Mouse (Mus musculus): ENCODE measurements around the gene Elmo3. TPM values are rescaled to one million over a fixed set of nuclear protein-coding genes. Genes with fewer than 3 reads are reported as not detected.

Elmo3 gene
- polyA plus RNA-seq, 1 experiment from 2014 or later: 3.4 TPM

DNA sequence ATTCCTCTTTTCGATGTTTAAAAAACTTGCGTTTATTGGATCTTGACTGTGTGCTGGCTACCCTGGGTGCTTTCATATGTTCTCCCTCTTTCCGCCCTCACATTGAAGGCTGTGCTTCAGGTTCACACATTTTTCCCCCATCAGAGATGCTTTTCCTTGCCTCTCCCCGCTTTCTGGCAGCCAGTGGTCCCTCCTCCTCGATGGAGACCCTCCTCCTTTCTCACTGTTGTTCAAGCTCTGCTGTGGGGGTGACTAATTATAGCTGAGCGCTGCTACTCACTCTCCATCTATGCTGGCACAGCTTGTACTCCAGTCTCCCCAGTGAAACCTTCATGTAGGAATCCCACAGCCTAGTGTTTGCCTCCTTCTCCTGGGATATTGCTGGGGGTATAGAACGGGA is 44.8 kb downstream of the Elmo3 start:
- H3K4me1 ChIP-seq: peaks cover 36% of the 10 kb centered on the region
- H3K9ac ChIP-seq: no peak overlapping the region; the same call in 1 of the 2 replicates

GRCm38 (mm10) chr8:105353583-105354135 is 48.3 kb downstream of the Elmo3 start:
- H3K4me1 ChIP-seq: peaks cover 20% of the 10 kb centered on the region
- no peaks in the 10 kb centered on the region for H3K9me3 ChIP-seq
- no peak for ATAC-seq (ENCODE audit: insufficient number of reproducible peaks, insufficient read depth, low FRiP score, low TSS enrichment)
- H3K36me3 ChIP-seq: peaks cover 10% of the 10 kb centered on the region; the same call in 1 of the 2 replicates
- H3K9ac ChIP-seq: no peak overlapping the region
- no peak overlapping the region for H3K27ac ChIP-seq
- H3K4me3 ChIP-seq: no peak overlapping the region
- H3K4me2 ChIP-seq (replicated peaks): no peak overlapping the region
- WGBS: 79% methylated on average over 8 of the region's 8 CpGs
- H3K27me3 ChIP-seq: no peaks in the 10 kb centered on the region

More for the DNA sequence above, 44.8 kb downstream of the Elmo3 start:
- Histone ChIP-seq H3K4me2 (replicated peaks) (peak overlapping the region; percentile 90), H3K36me3 (peaks cover 4% of the 10 kb centered on the region; the same call in 1 of the 2 replicates), H3K27ac (no peak overlapping the region), H3K27me3 (no peaks in the 10 kb centered on the region), H3K4me3 (peak overlapping the region; percentile 75), H3K9me3 (no peaks in the 10 kb centered on the region)
- WGBS: 39% methylated on average over 7 of the region's 7 CpGs
- ATAC-seq (ENCODE audit: insufficient number of reproducible peaks, insufficient read depth, low FRiP score, low TSS enrichment): no peak

GRCm38 (mm10) chr8:105354549-105354948 is 49.1 kb downstream of the Elmo3 start:
- Histone ChIP-seq H3K36me3 (peaks cover 13% of the 10 kb centered on the region; the same call in 1 of the 2 replicates), H3K27me3 (no peaks in the 10 kb centered on the region), H3K4me3 (no peak overlapping the region), H3K9me3 (no peaks in the 10 kb centered on the region), H3K9ac (no peak overlapping the region), H3K4me1 (peaks cover 17% of the 10 kb centered on the region), H3K27ac (no peak overlapping the region), H3K4me2 (replicated peaks) (no peak overlapping the region)
- ATAC-seq (ENCODE audit: insufficient number of reproducible peaks, insufficient read depth, low FRiP score, low TSS enrichment): no peak
- WGBS: 83% methylated on average over 4 of the region's 4 CpGs

GRCm38 (mm10) chr8:105355179-105356024 is 50.0 kb downstream of the Elmo3 start:
- H3K4me1 ChIP-seq: peaks cover 12% of the 10 kb centered on the region
- no peaks in the 10 kb centered on the region for H3K9me3 ChIP-seq
- H3K4me3 ChIP-seq: no peak overlapping the region
- H3K4me2 ChIP-seq (replicated peaks): no peak overlapping the region
- H3K36me3 ChIP-seq: peaks cover 13% of the 10 kb centered on the region; the same call in 1 of the 2 replicates
- H3K9ac ChIP-seq: no peak overlapping the region
- no peak for ATAC-seq (ENCODE audit: insufficient number of reproducible peaks, insufficient read depth, low FRiP score, low TSS enrichment)
- H3K27ac ChIP-seq: no peak overlapping the region
- H3K27me3 ChIP-seq: no peaks in the 10 kb centered on the region
- 56% methylated on average over 26 of the region's 26 CpGs for WGBS

DNA sequence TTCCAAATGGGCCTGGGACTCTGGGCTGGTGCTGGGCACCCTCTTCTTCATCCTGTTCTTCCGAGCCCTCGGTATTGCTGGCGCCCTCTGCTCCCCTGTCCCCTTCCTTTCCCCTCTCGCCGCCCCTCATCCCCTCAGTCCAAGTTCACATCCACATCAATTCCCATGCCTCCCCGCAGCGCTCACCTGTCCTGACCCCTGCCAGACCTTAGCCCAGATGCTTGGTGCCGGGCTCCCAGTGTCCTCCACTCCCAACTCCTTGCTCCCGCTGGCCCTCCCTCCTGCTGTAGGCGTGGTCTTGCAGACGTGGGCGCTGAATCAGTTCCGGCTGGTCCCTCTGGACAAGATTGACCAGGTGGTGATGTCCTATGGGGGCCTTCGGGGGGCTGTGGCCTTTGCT is 51.3 kb downstream of the Elmo3 start:
- peaks cover 13% of the 10 kb centered on the region; the same call in 1 of the 2 replicates for H3K36me3 ChIP-seq
- 0 out of 2 replicates have a peak, but pooled peaks cover 3% of the 10 kb centered on the region for H3K4me1 ChIP-seq
- H3K4me2 ChIP-seq (replicated peaks): no peak overlapping the region
- ATAC-seq (ENCODE audit: insufficient number of reproducible peaks, insufficient read depth, low FRiP score, low TSS enrichment): no peak
- no peak overlapping the region for H3K9ac ChIP-seq
- H3K27ac ChIP-seq: no peak overlapping the region
- H3K4me3 ChIP-seq: no peak overlapping the region
- 82% methylated on average over 14 of the region's 14 CpGs for WGBS
- no peaks in the 10 kb centered on the region for H3K27me3 ChIP-seq
- no peaks in the 10 kb centered on the region for H3K9me3 ChIP-seq

- WGBS: 70% methylated on average over 15 of the region's 15 CpGs
- Histone ChIP-seq H3K27me3 (no peaks in the 10 kb centered on the region), H3K27ac (no peak overlapping the region), H3K4me1 (0 out of 2 replicates have a peak, but pooled peaks cover 3% of the 10 kb centered on the region), H3K36me3 (peaks cover 18% of the 10 kb centered on the region), H3K4me3 (no peak overlapping the region), H3K9me3 (no peaks in the 10 kb centered on the region), H3K4me2 (replicated peaks) (no peak overlapping the region), H3K9ac (0 out of 2 replicates have a peak overlapping the region, but pooled peaks have one; percentile 24)
- no peak for ATAC-seq (ENCODE audit: insufficient number of reproducible peaks, insufficient read depth, low FRiP score, low TSS enrichment)
These were observed 53.8 kb downstream of the Elmo3 start for GRCm38 (mm10) chr8:105359208-105359607.

DNA sequence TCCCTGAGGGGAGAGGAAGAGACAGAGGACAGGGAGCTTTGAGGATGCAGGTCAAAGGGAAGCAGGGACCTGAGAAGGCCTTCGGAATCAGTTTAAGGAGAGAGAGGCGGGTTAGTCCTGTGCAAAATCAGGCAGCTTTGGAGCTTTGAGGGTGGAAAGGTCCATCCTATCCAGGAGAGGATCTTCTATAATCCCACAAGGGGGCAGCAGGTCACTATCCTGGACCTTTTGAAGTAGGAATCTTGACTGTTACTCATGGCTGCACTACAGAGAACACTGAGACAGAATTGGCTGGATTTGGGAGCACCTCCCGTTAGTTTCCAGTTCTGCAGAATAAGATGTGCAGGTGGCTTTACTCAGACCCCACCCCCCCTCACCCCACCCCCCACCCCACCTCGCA is 54.2 kb downstream of the Elmo3 start:
- H3K4me1 ChIP-seq: 0 out of 2 replicates have a peak, but pooled peaks cover 3% of the 10 kb centered on the region
- no peak overlapping the region for H3K27ac ChIP-seq
- H3K4me3 ChIP-seq: no peak overlapping the region
- no peak overlapping the region for H3K4me2 ChIP-seq (replicated peaks)
- H3K36me3 ChIP-seq: peaks cover 23% of the 10 kb centered on the region
- 54% methylated on average over 4 of the region's 4 CpGs for WGBS
- H3K9ac ChIP-seq: 0 out of 2 replicates have a peak overlapping the region, but pooled peaks have one; percentile 24
- H3K27me3 ChIP-seq: no peaks in the 10 kb centered on the region
- no peaks in the 10 kb centered on the region for H3K9me3 ChIP-seq
- ATAC-seq (ENCODE audit: insufficient number of reproducible peaks, insufficient read depth, low FRiP score, low TSS enrichment): no peak

MicroRNA genes within 50 kb of the gene (microRNA counts, 519-probe panel; counts per million panel counts)
- microRNA mmu-miR-328: 2,275 counts per million, percentile 68 among the panel's probes with 10 or more counts

Small RNAs within 50 kb of the gene (microRNA-seq; reads per million reads assigned to microRNA genes)
- gene Gm27320 (not detected), gene Mir328 (179 reads per million, percentile 60 among the genes with 10 or more reads in this experiment)

Other genes with a start within 250 kb of the Elmo3 start
- not detected in 2 replicates for gene Ces3b, start 221.8 kb upstream of the Elmo3 start, polyA plus RNA-seq (2016; fragmentation: Nextera tagmentation; extraction: Ambion mirVana)
- not detected in 2 replicates for gene Ces4a, start 173.8 kb upstream of the Elmo3 start, polyA plus RNA-seq (2016; fragmentation: Nextera tagmentation; extraction: Ambion mirVana)
- 120 and 124 TPM in 2 replicates for gene Cbfb, start 134.9 kb upstream of the Elmo3 start, polyA plus RNA-seq (2016; fragmentation: Nextera tagmentation; extraction: Ambion mirVana)
- 26.3 and 26.7 TPM in 2 replicates for gene D230025D16Rik, start 80.5 kb upstream of the Elmo3 start, polyA plus RNA-seq (2016; fragmentation: Nextera tagmentation; extraction: Ambion mirVana)
- gene B3gnt9, start 50.4 kb upstream of the Elmo3 start, polyA plus RNA-seq (2016; fragmentation: Nextera tagmentation; extraction: Ambion mirVana): 7.1 and 9.1 TPM in 2 replicates
- gene Tradd, start 41.0 kb upstream of the Elmo3 start, polyA plus RNA-seq (2016; fragmentation: Nextera tagmentation; extraction: Ambion mirVana): 17.4 and 18.7 TPM in 2 replicates
- gene Fbxl8, start 41.0 kb upstream of the Elmo3 start, polyA plus RNA-seq (2016; fragmentation: Nextera tagmentation; extraction: Ambion mirVana): 1.2 and 1.4 TPM in 2 replicates
- gene Hsf4, start 35.8 kb upstream of the Elmo3 start, polyA plus RNA-seq (2016; fragmentation: Nextera tagmentation; extraction: Ambion mirVana): 0.36 TPM in 1 of 2 replicates, not detected in the other
- 2.1 and 2.4 TPM in 2 replicates for gene Nol3, start 29.5 kb upstream of the Elmo3 start, polyA plus RNA-seq (2016; fragmentation: Nextera tagmentation; extraction: Ambion mirVana)
- 24.2 and 24.5 TPM in 2 replicates for gene 4931428F04Rik, start 15.7 kb upstream of the Elmo3 start, polyA plus RNA-seq (2016; fragmentation: Nextera tagmentation; extraction: Ambion mirVana)
- gene Exoc3l, start 9.5 kb upstream of the Elmo3 start, polyA plus RNA-seq (2016; fragmentation: Nextera tagmentation; extraction: Ambion mirVana): 12.8 and 15.2 TPM in 2 replicates
- gene E2f4, start 7.9 kb upstream of the Elmo3 start, polyA plus RNA-seq (2016; fragmentation: Nextera tagmentation; extraction: Ambion mirVana): 81.1 and 82.3 TPM in 2 replicates
- 1.6 and 1.8 TPM in 2 replicates for gene Lrrc29, start 20.7 kb downstream of the Elmo3 start, polyA plus RNA-seq (2016; fragmentation: Nextera tagmentation; extraction: Ambion mirVana)
- 103 and 106 TPM in 2 replicates for gene Tmem208, start 20.8 kb downstream of the Elmo3 start, polyA plus RNA-seq (2016; fragmentation: Nextera tagmentation; extraction: Ambion mirVana)
- gene Fhod1, start 42.4 kb downstream of the Elmo3 start, polyA plus RNA-seq (2016; fragmentation: Nextera tagmentation; extraction: Ambion mirVana): 2.3 TPM in 2 replicates
- 5.9 and 7.4 TPM in 2 replicates for gene Slc9a5, start 43.2 kb downstream of the Elmo3 start, polyA plus RNA-seq (2016; fragmentation: Nextera tagmentation; extraction: Ambion mirVana)
- 0.69 and 0.74 TPM in 2 replicates for gene Plekhg4, start 67.7 kb downstream of the Elmo3 start, polyA plus RNA-seq (2016; fragmentation: Nextera tagmentation; extraction: Ambion mirVana)
- gene Kctd19, start 107.9 kb downstream of the Elmo3 start, polyA plus RNA-seq (2016; fragmentation: Nextera tagmentation; extraction: Ambion mirVana): not detected in 2 replicates
- 0.18 and 0.31 TPM in 2 replicates for gene Lrrc36, start 108.0 kb downstream of the Elmo3 start, polyA plus RNA-seq (2016; fragmentation: Nextera tagmentation; extraction: Ambion mirVana)
- 44.6 and 51.1 TPM in 2 replicates for gene Tppp3, start 165.9 kb downstream of the Elmo3 start, polyA plus RNA-seq (2016; fragmentation: Nextera tagmentation; extraction: Ambion mirVana)
- gene Zdhhc1, start 191.3 kb downstream of the Elmo3 start, polyA plus RNA-seq (2016; fragmentation: Nextera tagmentation; extraction: Ambion mirVana): 38.3 and 41.8 TPM in 2 replicates
- gene Hsd11b2, start 213.2 kb downstream of the Elmo3 start, polyA plus RNA-seq (2016; fragmentation: Nextera tagmentation; extraction: Ambion mirVana): 6.1 and 6.6 TPM in 2 replicates

Measured in embryonic facial prominence, embryonic 12.5 days (tissue).